Mouse (Mus musculus): Measurements from ENCODE around the gene 4921517D22Rik. TPM values are rescaled to one million over a fixed set of nuclear protein-coding genes. Genes with fewer than 3 reads are reported as not detected.

Gene 4921517D22Rik
- polyA plus RNA-seq, 1 experiment from 2014 or later = not detected

DNA sequence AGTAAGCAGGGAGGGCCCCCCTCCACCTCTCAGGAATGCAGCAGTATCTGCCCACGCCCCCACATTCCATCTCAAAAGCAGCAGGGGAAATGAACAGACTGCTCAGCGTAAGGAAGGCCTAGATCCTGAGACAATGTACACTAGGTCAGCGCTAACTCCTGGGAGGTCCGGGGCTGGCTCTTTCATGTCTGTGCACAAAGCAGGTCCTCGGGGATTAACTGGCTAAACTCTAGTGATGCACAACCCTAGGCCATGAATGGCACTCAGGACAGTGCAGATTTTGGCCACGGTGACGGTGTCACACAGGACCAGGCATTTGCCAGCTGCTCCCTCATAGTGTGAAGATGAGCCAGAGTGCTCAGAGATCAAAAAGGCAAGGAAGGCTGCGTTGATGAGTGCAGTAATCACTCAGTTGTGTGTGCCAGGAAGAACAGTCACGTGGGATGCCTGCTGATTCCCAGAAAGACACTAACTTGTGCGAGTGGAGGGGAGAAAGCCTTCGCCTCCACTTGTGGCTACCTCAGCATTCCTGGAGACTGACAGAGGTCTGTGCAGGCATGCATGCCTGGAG lies 47.1 kb downstream of the 4921517D22Rik start:
- no peaks in the 10 kb centered on the region for H3K9me3 ChIP-seq (ENCODE audit: control insufficient read depth, low read length)
- no peak overlapping the region for H3K4me2 ChIP-seq (replicated peaks)
- H3K27me3 ChIP-seq (ENCODE audit: control insufficient read depth, insufficient read depth, low read length) = no peaks in the 10 kb centered on the region
- no peak for DNase-seq (ENCODE audit: low spot score)
- H3K9ac ChIP-seq = no peak overlapping the region
- H3K4me1 ChIP-seq (replicated peaks; ENCODE audit: control insufficient read depth, insufficient read depth, low read length) = no peaks in the 10 kb centered on the region
- H3K4me3 ChIP-seq (replicated peaks; ENCODE audit: low read length) = no peak overlapping the region
- H3K27ac ChIP-seq = no peak overlapping the region
- no peak for ATAC-seq (ENCODE audit: low FRiP score)
- H3K36me3 ChIP-seq (replicated peaks; ENCODE audit: control insufficient read depth, insufficient read depth) = peaks cover 21% of the 10 kb centered on the region
- WGBS = 55% methylated on average over 11 of the region's 11 CpGs

DNA sequence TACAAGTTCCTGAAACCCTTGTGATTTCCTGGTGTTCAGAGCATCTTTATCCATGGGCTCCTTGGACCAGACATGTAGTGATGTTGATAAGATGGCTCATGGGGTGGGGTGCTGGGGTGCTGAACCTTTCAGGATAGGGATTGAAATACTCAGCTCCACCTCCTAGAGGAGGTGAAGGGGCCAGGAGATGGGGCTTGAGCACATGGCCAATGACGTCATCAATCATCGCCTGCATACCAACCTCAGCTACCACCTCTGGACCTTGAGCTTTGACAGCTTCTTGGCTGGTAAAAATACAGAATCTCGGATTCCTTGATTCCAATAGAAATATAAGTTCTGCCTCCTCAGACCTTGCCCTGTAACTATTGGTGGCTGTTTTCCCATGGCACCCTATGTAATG lies 48.4 kb downstream of the 4921517D22Rik start:
- Histone ChIP-seq H3K9ac (no peak overlapping the region), H3K36me3 (replicated peaks; ENCODE audit: control insufficient read depth, insufficient read depth) (peaks cover 29% of the 10 kb centered on the region), H3K9me3 (ENCODE audit: control insufficient read depth, low read length) (no peaks in the 10 kb centered on the region), H3K4me2 (replicated peaks) (no peak overlapping the region), H3K4me1 (replicated peaks; ENCODE audit: control insufficient read depth, insufficient read depth, low read length) (no peaks in the 10 kb centered on the region), H3K27me3 (ENCODE audit: control insufficient read depth, insufficient read depth, low read length) (no peaks in the 10 kb centered on the region), H3K4me3 (replicated peaks; ENCODE audit: low read length) (no peak overlapping the region), H3K27ac (no peak overlapping the region)
- no peak for DNase-seq (ENCODE audit: low spot score)
- WGBS = 84% methylated on average over 3 of the region's 3 CpGs
- ATAC-seq (ENCODE audit: low FRiP score) = no peak

DNA sequence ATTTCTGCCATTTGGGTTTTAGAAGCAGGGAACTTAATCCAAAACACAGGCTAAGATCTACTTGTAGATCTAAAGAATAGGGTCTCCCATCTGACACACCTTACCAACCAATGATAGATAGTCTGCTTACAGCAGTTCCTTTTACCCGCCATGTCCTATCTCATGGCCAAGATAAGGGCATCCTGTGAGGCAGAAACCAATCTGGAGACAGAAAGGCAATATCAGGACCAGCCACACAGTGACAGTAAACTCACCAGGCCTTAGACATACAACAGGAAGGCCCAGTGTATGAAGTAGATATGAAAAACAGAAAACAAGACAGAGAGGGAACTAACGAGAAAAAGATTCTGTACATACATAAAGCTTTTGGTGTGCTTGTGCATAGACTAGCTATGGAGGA lies 51.1 kb downstream of the 4921517D22Rik start:
- no peak overlapping the region for H3K9ac ChIP-seq
- H3K4me3 ChIP-seq (replicated peaks; ENCODE audit: low read length) = no peak overlapping the region
- no peaks in the 10 kb centered on the region for H3K4me1 ChIP-seq (replicated peaks; ENCODE audit: control insufficient read depth, insufficient read depth, low read length)
- DNase-seq (ENCODE audit: low spot score) (no peak), ATAC-seq (ENCODE audit: low FRiP score) (no peak)
- H3K4me2 ChIP-seq (replicated peaks) = no peak overlapping the region
- WGBS = 98% methylated on average over 2 of the region's 2 CpGs
- H3K27me3 ChIP-seq (ENCODE audit: control insufficient read depth, insufficient read depth, low read length) = no peaks in the 10 kb centered on the region
- H3K27ac ChIP-seq = no peak overlapping the region
- no peaks in the 10 kb centered on the region for H3K9me3 ChIP-seq (ENCODE audit: control insufficient read depth, low read length)
- peaks cover 36% of the 10 kb centered on the region for H3K36me3 ChIP-seq (replicated peaks; ENCODE audit: control insufficient read depth, insufficient read depth)

DNA sequence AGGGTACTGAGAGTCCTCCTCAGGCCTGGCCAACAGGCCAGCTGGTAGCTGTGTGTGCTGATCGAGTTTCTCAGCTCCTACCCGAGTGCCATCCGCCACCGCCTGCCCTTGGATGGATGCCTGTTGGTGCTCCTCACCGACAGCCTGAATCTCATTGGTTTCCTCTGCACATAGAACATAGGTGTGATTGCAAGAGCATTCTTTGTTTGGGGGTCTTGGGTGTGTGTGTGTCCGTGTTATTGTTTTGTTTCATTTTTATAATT lies 53.8 kb downstream of the 4921517D22Rik start:
- no peak for ATAC-seq (ENCODE audit: low FRiP score)
- no peak overlapping the region for H3K9ac ChIP-seq
- DNase-seq (ENCODE audit: low spot score) = no peak
- H3K9me3 ChIP-seq (ENCODE audit: control insufficient read depth, low read length) = no peaks in the 10 kb centered on the region
- H3K27ac ChIP-seq = no peak overlapping the region
- H3K4me3 ChIP-seq (replicated peaks; ENCODE audit: low read length) = no peak overlapping the region
- H3K4me1 ChIP-seq (replicated peaks; ENCODE audit: control insufficient read depth, insufficient read depth, low read length) = no peaks in the 10 kb centered on the region
- peaks cover 63% of the 10 kb centered on the region for H3K36me3 ChIP-seq (replicated peaks; ENCODE audit: control insufficient read depth, insufficient read depth)
- no peaks in the 10 kb centered on the region for H3K27me3 ChIP-seq (ENCODE audit: control insufficient read depth, insufficient read depth, low read length)
- no peak overlapping the region for H3K4me2 ChIP-seq (replicated peaks)
- 95% methylated on average over 6 of the region's 6 CpGs for WGBS

DNA sequence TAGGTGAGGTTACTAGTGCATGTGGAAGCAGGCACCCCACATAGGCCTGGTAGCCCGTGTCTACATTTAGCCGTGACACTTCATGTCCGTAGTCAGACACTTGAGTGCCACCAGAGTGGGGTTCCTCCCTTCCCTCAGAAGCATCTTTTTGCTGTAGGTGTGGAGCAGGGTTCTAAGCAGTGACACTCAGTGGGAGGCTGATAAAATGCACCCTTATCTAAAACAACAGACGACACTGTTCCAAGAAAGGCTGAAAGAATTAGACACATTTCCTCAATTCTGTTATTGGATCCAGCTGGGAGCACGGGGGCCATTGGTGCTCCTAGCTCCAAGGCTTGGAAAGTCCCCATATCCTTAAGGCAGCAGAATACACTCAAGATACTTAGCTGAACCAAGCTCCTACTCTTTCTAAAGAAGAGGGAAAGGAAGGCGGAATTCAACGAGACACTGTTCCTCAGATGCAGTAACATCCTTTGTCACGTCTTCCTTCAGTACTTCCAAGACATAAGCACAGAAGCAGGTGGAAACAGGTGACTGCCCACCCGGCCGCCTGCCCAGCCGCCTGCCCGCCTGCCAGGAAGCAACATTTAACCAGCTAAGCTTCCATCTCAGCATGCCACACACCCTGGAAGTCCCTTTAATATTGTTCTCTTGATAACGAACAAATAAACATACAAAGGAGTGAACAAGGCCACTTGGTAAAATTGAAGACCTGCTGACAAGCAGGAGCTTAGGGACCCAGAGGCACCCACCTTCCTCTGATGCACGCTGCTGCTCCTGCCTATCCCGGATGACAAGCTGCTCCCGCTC lies 54.3 kb downstream of the 4921517D22Rik start:
- H3K4me2 ChIP-seq (replicated peaks) = no peak overlapping the region
- no peaks in the 10 kb centered on the region for H3K4me1 ChIP-seq (replicated peaks; ENCODE audit: control insufficient read depth, insufficient read depth, low read length)
- no peak for DNase-seq (ENCODE audit: low spot score)
- no peak overlapping the region for H3K27ac ChIP-seq
- no peak overlapping the region for H3K4me3 ChIP-seq (replicated peaks; ENCODE audit: low read length)
- ATAC-seq (ENCODE audit: low FRiP score) = no peak
- 89% methylated on average over 16 of the region's 16 CpGs for WGBS
- H3K9ac ChIP-seq = no peak overlapping the region
- H3K36me3 ChIP-seq (replicated peaks; ENCODE audit: control insufficient read depth, insufficient read depth) = peaks cover 68% of the 10 kb centered on the region
- no peaks in the 10 kb centered on the region for H3K27me3 ChIP-seq (ENCODE audit: control insufficient read depth, insufficient read depth, low read length)
- H3K9me3 ChIP-seq (ENCODE audit: control insufficient read depth, low read length) = no peaks in the 10 kb centered on the region

DNA sequence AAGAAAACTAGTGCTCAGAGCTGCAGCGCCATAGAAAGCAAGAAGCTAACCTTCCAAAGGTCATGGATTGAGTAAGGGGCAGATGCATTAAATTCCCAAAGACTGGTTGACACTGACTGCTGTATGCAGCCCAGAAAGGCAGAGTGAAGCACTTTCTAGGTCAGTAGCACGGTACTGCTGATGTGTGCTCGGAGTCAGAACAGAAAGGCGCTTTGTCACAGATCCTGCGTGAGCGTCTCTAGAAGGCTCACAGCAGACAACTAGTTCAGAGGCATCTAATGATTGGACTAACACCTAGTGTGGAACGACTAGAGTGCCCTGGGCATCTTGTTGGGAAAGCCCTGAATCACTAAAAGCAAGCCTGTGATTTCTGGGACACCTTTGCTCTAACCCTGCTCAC lies 56.1 kb downstream of the 4921517D22Rik start:
- WGBS = 95% methylated on average over 7 of the region's 7 CpGs
- Histone ChIP-seq H3K4me1 (replicated peaks; ENCODE audit: control insufficient read depth, insufficient read depth, low read length) (no peaks in the 10 kb centered on the region), H3K27ac (no peak overlapping the region), H3K9ac (no peak overlapping the region), H3K27me3 (ENCODE audit: control insufficient read depth, insufficient read depth, low read length) (no peaks in the 10 kb centered on the region), H3K9me3 (ENCODE audit: control insufficient read depth, low read length) (no peaks in the 10 kb centered on the region), H3K36me3 (replicated peaks; ENCODE audit: control insufficient read depth, insufficient read depth) (peaks cover 86% of the 10 kb centered on the region), H3K4me2 (replicated peaks) (no peak overlapping the region), H3K4me3 (replicated peaks; ENCODE audit: low read length) (no peak overlapping the region)
- no peak for ATAC-seq (ENCODE audit: low FRiP score)
- no peak for DNase-seq (ENCODE audit: low spot score)

Other genes with a start within 250 kb of the 4921517D22Rik start
- gene Agtpbp1, start 108.9 kb downstream of the 4921517D22Rik start, polyA plus RNA-seq (2014; fragmentation: Nextera tagmentation; extraction: Ambion mirVana) = 100 and 109 TPM in 2 replicates
- 119 and 124 TPM in 2 replicates for gene Naa35, start 108.8 kb downstream of the 4921517D22Rik start, polyA plus RNA-seq (2014; fragmentation: Nextera tagmentation; extraction: Ambion mirVana)
- 25.3 and 29.7 TPM in 2 replicates for gene Golm1, start 18.3 kb downstream of the 4921517D22Rik start, polyA plus RNA-seq (2014; fragmentation: Nextera tagmentation; extraction: Ambion mirVana)
- 0.05 and 0.16 TPM in 2 replicates for gene Spata31d1a, start 16.2 kb upstream of the 4921517D22Rik start, polyA plus RNA-seq (2014; fragmentation: Nextera tagmentation; extraction: Ambion mirVana)
- not detected in 2 replicates for gene Spata31d1b, start 18.2 kb upstream of the 4921517D22Rik start, polyA plus RNA-seq (2014; fragmentation: Nextera tagmentation; extraction: Ambion mirVana)
- 0.09 TPM in 1 of 2 replicates, not detected in the other for gene Spata31d1d, start 37.6 kb upstream of the 4921517D22Rik start, polyA plus RNA-seq (2014; fragmentation: Nextera tagmentation; extraction: Ambion mirVana)
- gene 1700014D04Rik, start 52.6 kb upstream of the 4921517D22Rik start, polyA plus RNA-seq (2014; fragmentation: Nextera tagmentation; extraction: Ambion mirVana) = 0.11 and 0.93 TPM in 2 replicates
- 185 and 197 TPM in 2 replicates for gene Isca1, start 75.7 kb upstream of the 4921517D22Rik start, polyA plus RNA-seq (2014; fragmentation: Nextera tagmentation; extraction: Ambion mirVana)
- gene Gm49354, start 88.1 kb upstream of the 4921517D22Rik start, polyA plus RNA-seq (2014; fragmentation: Nextera tagmentation; extraction: Ambion mirVana) = not detected in 2 replicates
- 42.8 and 43.1 TPM in 2 replicates for gene Tut7, start 129.0 kb upstream of the 4921517D22Rik start, polyA plus RNA-seq (2014; fragmentation: Nextera tagmentation; extraction: Ambion mirVana)

Data from hindbrain, embryonic 14.5 days (tissue).